Mouse (Mus musculus) kidney, adult 2 months (tissue): ENCODE measurements around the gene Prickle3. TPM values are rescaled to one million over a fixed set of nuclear protein-coding genes. Genes with fewer than 3 reads are reported as not detected.

Experiments
- DNase-seq: peaks from one replicate; pipeline ENCODE4 v3.0.0; 2021
- H3K27ac ChIP-seq: fragments of 200-500 bp; 2 replicates; pipeline ENCODE4 v1.5.1; 2012; ENCODE audit warnings: low read depth, low read length, control low read depth, inconsistent platforms; ENCODE audit not compliant: insufficient read depth
- H3K27me3 ChIP-seq: fragments of 200-500 bp; replicated peaks from 2 replicates; pipeline ENCODE4 v1.6.1; 2012; ENCODE audit warnings: mild to moderate bottlenecking, moderate library complexity, low read length, inconsistent platforms; ENCODE audit not compliant: control insufficient read depth, insufficient read depth
- H3K36me3 ChIP-seq: fragments of 200-500 bp; 2 replicates; pipeline ENCODE4 v1.6.1; 2012; ENCODE audit warnings: mild to moderate bottlenecking, moderate library complexity, low read length, inconsistent platforms; ENCODE audit not compliant: control insufficient read depth, insufficient read depth
- H3K4me1 ChIP-seq: fragments of 200-500 bp; 2 replicates; pipeline ENCODE4 v1.6.1; 2011; ENCODE audit warnings: low read length; ENCODE audit not compliant: control insufficient read depth, insufficient read depth
- H3K4me3 ChIP-seq: fragments of 200-500 bp; 2 replicates; pipeline ENCODE4 v1.5.1; 2011; ENCODE audit warnings: mild to moderate bottlenecking, low read depth, low read length, control low read depth; ENCODE audit not compliant: insufficient read depth
- CTCF ChIP-seq: fragments of 200-500 bp; conservative IDR thresholded peaks from 2 replicates; pipeline ENCODE4 v1.5.1; 2011; ENCODE audit warnings: low read depth, mild to moderate bottlenecking, control low read depth, low read length, moderate library complexity, mixed read lengths; ENCODE audit not compliant: insufficient read depth, insufficient read length
- POLR2A ChIP-seq: fragments of 200-500 bp; IDR thresholded peaks from one replicate; pipeline ENCODE4 v1.6.1; 2011; ENCODE audit warnings: low read depth, low read length, control low read depth
- WGBS: fragments of 180-500 bp; shearing (Covaris S2); methylation state at CpG from one replicate; pipeline ENCODE4 v1.1.7; 2018; 5-methylcytosine and 5-hydroxymethylcytosine counted together
- polyA plus RNA-seq: library from polyadenylated mRNA; depleted of rRNA; stranded (reverse); fragments of >200 nt; gene quantifications from 2 replicates; pipeline ENCODE4 v1.2.3, GENCODE M21; 2012

Prickle3 gene
- polyA plus RNA-seq, 1 experiment, result 8.9 TPM

DNA sequence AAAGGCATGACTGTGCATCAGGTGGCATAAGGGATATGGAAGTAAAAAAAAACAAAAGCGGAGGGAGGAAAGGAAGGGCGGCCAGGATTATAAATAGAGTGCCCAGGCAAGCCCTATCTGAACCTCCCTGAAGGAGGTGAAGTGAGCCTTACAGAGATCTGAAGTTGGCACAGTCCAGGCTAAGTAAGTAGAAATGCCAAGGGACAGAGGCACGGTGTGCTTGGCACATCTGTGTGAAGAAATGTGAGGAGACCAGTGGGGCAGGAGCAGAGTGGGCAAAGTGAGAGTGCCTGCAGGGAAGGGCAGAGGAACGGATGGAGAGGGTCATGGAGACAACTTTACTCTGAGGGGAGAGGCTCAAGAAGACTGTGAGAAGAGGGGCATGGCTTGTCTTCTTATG, 4.0 kb downstream of the Prickle3 start:
- no peaks in the 10 kb centered on the region for H3K27me3 ChIP-seq
- H3K4me3 ChIP-seq, result no peak overlapping the region
- 72% methylated on average over 4 of the region's 4 CpGs for WGBS
- DNase-seq, result no peak
- no peaks in the 10 kb centered on the region for H3K36me3 ChIP-seq
- TF ChIP-seq CTCF, result no peak
- TF ChIP-seq POLR2A, result no peak
- no peaks in the 10 kb centered on the region; the same call in 1 of the 2 replicates for H3K4me1 ChIP-seq
- H3K27ac ChIP-seq, result no peak overlapping the region

GRCm38 (mm10) chrX:7662936-7663335, 5.9 kb downstream of the Prickle3 start:
- 73% methylated on average over 3 of the region's 3 CpGs for WGBS

DNA sequence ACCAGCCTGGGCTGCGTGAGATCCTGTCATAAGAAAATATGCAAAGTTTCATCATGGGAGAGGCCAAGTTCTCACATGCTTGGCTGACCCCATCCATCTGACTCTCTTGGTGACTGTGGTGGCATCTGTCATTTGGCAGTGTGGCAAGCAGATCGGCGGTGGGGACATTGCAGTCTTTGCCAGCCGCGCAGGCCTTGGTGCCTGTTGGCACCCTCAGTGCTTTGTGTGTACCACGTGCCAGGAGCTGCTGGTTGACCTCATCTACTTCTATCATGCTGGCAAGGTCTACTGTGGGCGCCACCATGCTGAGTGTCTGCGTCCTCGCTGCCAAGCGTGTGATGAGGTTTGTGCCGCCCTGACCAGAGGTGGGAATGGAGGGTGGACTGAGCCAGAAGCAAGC, 7.7 kb downstream of the Prickle3 start:
- H3K36me3 ChIP-seq, result peaks cover 2% of the 10 kb centered on the region; the same call in 1 of the 2 replicates
- no peak overlapping the region for H3K4me3 ChIP-seq
- 93% methylated on average over 11 of the region's 11 CpGs for WGBS
- TF ChIP-seq POLR2A, result no peak
- TF ChIP-seq CTCF, result no peak
- no peak for DNase-seq
- no peak overlapping the region for H3K27ac ChIP-seq
- H3K27me3 ChIP-seq, result no peaks in the 10 kb centered on the region
- no peaks in the 10 kb centered on the region for H3K4me1 ChIP-seq

More at GRCm38 (mm10) chrX:7662936-7663335, 5.9 kb downstream of the Prickle3 start:
- DNase-seq, result peak; percentile 20
- Histone ChIP-seq H3K4me3 (no peak overlapping the region), H3K36me3 (peaks cover 2% of the 10 kb centered on the region; the same call in 1 of the 2 replicates), H3K27ac (no peak overlapping the region), H3K4me1 (no peaks in the 10 kb centered on the region), H3K27me3 (no peaks in the 10 kb centered on the region)
- TF ChIP-seq CTCF (no peak), POLR2A (no peak)

DNA sequence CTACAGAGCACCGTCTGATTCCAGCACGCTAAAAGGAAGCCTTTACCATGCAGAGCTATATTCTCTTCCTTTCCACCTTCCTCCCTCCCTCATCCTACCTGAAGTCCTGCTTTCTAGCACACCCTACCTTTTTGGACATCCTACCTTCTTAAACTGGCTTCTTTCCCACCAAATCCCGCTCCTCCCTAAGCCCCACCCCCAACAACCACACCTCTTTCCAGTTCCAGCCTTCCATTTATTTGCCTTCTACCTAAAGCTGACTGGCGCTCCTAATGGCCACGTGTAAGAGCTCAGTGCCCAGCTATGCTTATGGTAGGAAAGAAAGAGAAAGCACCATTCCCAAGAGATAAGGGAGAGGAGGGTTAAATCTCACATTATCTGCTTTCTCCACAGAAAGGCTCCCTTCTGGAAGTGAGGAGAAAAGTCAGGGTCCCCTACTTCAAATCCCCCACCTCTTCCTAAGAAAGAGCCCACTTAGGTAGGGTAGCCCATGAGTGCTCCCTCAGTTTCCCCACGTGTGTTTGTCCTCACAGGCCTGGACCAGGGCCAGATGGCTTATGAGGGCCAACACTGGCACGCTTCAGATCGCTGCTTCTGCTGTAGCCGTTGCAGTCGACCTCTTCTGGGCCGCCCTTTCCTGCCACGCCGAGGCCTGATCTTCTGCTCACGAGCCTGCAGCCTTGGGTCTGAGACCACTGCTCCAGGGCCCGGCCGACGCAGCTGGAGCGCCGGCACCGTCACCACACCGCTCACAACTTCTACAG, 8.9 kb downstream of the Prickle3 start:
- WGBS, result 73% methylated on average over 21 of the region's 21 CpGs
- Histone ChIP-seq H3K27me3 (no peaks in the 10 kb centered on the region), H3K4me1 (no peaks in the 10 kb centered on the region), H3K27ac (no peak overlapping the region), H3K36me3 (peaks cover 2% of the 10 kb centered on the region; the same call in 1 of the 2 replicates), H3K4me3 (no peak overlapping the region)
- TF ChIP-seq CTCF, result no peak
- no peak for TF ChIP-seq POLR2A
- DNase-seq, result no peak

DNA sequence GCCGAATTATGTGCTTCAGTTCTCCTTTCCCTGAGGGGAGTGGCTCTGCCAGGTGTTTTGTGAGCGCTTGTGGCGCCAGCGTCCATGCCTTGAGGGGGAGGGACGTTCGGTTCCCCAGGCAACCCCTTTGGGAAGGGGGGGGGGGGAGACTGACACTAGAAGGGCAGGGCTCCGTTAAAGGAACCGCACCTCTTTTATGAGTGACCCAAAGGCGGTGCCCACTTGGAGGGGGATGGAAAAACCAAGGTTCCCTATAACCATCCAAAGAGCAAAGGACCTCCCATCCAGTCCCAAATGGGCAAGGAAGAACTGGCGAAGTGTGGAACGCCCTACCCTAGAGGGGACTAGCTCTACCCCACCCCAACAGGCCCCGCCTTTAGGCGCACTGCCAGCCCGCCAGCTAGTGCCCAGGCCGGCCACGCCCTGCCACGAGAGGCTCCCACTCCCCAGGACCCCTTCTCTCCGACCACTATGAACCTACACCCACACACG, 13.4 kb downstream of the Prickle3 start:
- WGBS, result 3% methylated on average over 17 of the region's 19 CpGs
- Histone ChIP-seq H3K36me3 (peaks cover 2% of the 10 kb centered on the region; the same call in 1 of the 2 replicates), H3K27ac (peak overlapping the region; percentile 72), H3K27me3 (no peaks in the 10 kb centered on the region), H3K4me1 (peaks cover 2% of the 10 kb centered on the region; the same call in 1 of the 2 replicates), H3K4me3 (peak overlapping the region; percentile 86)
- peak; percentile 66 for DNase-seq
- TF ChIP-seq CTCF (no peak), POLR2A (no peak)

DNA sequence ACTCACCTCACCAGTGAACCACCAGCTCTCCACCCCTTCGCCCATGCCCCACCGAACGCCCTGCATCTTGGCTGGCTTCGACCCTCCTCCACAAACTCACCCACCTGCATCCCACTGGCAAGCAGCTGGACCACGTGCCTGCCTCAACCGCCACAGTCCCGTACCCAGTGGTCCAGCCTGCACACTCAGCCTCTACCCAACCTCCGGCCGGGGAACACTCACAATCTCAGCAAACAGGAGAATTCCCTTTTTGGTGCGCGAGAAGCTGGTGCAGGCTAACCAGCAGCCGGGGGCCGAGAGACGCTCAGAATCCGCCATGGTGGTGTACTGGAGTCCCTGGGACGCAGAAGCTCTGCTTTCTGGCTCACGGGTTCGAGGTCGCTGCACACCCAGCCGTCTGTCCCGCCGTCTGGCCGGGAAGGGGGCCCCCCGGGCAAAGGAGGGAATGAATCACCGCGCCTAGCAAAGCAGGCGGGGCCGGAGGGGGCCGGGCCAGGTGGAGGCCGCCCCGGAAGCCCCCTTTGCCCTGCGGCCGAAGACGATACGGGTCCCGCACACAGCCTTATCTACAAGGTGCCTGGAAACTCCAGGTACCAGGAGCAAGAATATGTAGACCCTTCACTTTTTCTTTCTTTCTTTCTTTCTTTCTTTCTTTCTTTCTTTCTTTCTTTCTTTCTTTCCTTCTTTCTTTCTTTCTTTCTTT, 14.0 kb downstream of the Prickle3 start, which contains the start of gene Plp2:
Plp2 (minus strand) TSS at position 470 of the 703 bp plus-strand sequence.
- Histone ChIP-seq H3K4me3 (peak within 1 kb of the TSS; percentile 86), H3K4me1 (peaks cover 2% of the 10 kb centered on the region; the same call in 1 of the 2 replicates), H3K27ac (peak within 1 kb of the TSS; percentile 72), H3K27me3 (no peaks in the 10 kb centered on the region), H3K36me3 (peaks cover 2% of the 10 kb centered on the region; the same call in 1 of the 2 replicates)
- peak; percentile 35 for DNase-seq
- TF ChIP-seq CTCF, result no peak
- no peak for TF ChIP-seq POLR2A
- 3% methylated on average over 34 of the region's 36 CpGs for WGBS
